Mouse (Mus musculus) cerebellum, adult 9-11 months (tissue): ENCODE data around the gene Sipa1.
A peak's percentile ranks its signal among the peaks of the same experiment; 100 is the strongest.

Experiments
- DNase-seq: peaks from one replicate; pipeline ENCODE4 v3.0.0; 2022

Gene Sipa1

DNA sequence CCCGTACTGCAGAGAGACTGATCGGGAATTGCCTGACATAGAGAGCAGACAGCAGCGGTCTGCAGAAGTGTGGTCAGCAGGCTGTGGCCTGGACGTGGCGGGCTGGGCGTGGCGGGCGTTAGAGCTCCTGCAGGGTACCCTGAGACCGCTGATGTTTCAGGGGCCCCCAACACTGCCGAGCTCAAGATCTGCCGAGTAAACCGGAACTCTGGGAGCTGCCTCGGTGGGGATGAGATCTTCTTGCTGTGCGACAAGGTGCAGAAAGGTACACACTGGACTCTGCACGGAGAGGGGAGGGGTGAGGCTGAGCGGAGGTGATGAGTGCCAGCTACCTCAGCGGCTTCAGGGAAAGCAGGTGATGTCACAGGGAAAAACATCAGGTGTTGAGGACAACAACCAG, 22.5 kb downstream of the Sipa1 start:
- no peak for DNase-seq

DNA sequence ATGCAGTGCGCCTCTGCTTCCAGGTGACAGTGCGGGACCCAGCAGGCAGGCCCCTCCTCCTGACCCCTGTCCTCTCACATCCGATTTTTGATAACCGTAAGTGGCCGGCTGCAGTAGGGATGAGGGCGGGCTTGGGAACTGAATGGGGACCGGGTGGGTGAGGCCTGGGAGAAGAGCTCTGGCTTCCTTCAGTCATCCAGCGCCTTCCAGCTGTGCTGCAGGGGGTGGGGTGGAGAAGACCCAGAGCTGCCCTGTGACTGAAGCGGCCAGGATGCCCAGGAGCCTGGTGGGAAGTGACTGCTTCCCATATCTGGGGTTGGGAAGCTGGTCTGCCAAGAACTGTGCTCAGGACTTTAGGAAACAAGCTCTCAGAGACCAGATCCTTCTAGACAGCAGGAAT, 23.2 kb downstream of the Sipa1 start:
- DNase-seq = no peak

DNA sequence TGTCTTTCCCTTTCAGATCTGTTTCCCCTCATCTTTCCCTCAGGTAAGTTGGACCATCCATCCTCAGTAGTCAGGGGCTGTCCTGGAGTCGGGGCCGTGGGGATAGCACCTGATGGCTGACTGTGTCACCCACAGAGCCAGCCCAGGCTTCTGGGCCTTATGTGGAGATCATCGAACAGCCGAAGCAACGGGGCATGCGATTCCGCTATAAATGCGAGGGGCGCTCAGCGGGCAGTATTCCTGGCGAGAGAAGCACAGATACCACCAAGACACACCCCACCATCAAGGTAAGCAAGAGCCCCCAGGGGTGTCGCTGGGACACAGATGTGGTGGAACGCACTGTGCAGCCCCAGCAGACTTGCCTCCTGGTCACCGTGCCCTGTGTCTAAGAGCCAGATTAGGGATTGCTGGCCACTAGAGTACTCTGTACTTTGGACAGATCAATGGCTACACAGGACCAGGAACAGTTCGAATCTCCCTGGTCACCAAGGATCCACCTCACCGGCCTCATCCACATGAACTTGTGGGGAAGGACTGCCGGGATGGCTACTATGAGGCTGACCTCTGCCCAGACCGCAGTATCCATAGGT, 25.0 kb downstream of the Sipa1 start:
- no peak for DNase-seq

DNA sequence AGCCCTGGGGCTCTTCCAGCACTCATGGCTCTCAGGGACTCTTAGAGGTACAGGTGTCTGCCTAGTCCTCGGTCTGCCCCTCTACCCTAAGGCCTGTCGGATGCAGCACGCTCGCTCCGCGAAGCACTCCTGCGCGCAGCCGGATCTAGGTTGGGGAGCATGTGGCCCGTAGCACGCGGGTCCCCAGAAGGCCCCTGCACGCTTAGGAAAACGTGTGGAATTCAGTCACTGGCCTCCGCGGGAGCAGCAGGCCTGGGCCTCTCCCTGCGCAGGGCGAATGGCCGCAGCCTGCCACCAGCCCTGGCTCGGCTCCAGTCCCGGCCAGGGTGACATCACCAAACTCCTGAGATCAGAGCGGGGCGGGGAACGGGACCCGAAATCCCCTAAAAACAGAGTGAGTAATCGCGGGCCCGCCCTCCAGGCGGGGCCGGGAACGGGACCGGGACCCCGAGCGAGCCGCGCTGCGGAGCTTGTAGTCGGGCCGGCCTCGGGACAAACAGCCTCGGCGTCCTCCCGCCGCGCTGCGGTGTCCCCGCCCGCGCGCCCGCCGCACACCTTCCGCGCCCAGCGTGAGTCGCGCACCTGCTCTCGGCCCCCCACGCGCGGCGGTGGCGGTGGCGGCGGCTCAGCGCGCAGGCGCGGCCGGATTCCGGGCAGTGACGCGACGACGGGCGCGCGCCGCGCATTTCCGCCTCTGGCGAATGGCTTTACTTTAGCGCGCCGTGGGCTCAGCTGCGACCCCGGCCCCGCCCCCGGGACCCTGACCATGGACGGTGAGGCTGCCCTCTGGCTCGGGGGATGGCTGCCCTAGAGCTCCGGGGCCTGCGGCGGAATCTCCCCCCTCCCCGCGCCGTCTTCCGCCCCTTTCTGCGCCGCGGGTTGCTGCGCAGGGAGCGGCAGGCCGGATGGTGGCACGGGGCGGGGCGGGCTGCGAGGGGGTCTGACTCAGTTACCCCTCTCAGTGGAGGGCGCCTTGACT, 26.1 kb downstream of the Sipa1 start, which contains the start of gene Rela:
Gene Rela (plus strand): TSS at position 415 of the 979 bp plus-strand sequence.
- DNase-seq = peak; percentile 96

DNA sequence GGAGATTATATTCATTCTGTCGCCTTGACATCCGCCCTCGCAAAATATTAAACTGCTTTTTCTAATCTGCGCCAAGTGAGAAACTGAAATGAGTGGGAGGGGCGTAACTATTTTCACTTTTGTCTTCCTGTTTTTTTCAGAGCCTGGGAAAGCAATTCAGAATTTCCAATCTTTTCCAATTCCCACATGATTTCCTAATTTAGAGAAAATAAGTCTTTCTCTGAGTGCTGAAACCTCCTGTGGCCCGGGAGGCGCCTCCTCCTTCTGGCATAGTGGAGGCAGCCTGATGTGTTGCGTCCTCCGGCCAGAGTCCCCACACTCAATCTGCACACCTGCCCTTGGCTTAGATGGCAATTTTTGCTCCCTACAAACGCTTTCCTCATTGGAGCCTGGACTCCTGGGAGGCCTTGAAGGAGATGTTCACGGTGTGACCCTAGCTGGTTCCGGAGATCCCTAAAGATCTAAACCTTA, 26.9 kb downstream of the Sipa1 start:
- DNase-seq = no peak

DNA sequence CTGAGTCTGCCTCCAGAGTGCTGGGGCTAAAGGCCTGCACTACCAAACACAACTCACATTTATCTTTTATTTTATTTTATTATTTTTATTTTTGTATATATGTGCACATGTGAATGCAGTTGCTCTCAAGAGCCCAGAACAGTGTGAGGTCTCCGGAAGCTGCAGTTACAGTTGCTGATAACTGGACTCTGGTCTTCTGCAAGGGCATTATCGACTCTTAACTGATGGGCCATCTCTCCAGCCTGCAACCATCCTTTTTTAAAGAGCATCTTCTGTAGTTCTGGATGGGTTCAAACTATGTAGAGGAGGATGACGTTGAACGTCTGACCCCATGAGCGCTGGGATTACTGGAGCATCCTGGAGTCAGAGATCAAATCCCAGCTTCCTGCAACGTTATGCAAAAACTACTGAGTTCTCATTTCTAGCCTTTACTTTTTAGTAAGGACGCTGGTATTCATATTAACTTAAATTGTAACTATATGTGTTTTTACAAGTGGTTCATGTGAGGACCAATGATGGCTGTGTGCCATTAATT, 27.4 kb downstream of the Sipa1 start:
- no peak for DNase-seq

DNA sequence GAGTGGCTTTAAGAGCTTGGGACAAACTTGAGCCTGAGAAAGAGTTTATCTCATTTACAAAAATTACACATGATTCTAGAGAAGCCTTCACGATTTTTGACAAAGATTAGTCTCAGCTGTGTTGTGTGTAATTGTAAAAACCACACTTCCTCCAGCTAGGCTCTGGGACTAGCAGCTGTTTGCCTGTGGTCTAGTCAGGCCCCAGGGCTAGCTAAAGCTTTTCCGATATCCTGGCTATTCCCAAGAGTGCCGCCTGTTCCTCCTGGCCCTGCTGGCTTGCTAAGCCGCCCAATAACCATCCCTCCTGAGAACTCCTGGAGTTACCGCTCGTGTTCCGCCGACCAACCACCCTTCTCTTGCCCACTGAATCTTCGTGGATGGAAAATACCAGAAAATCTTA, 31.4 kb downstream of the Sipa1 start:
- DNase-seq = no peak

DNA sequence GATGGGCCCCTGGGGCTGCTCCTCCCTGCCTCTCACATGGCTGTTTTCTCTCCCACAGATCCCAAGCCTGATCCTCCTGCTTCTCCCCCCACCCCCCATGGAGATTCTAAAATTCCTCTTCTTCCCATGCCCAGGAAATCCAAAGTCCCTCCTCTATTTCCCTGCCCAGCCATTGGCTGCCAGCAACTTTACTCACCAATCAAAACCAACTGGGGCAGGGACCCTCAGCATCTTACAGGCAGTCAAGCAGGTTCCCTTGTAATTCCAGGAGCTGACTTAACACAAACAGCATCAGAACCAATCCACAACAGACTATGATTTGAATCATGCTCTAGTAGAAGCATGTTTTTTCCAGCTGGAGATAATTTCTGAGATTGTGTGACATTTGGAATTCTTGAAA, 33.6 kb downstream of the Sipa1 start:
- DNase-seq = no peak

DNA sequence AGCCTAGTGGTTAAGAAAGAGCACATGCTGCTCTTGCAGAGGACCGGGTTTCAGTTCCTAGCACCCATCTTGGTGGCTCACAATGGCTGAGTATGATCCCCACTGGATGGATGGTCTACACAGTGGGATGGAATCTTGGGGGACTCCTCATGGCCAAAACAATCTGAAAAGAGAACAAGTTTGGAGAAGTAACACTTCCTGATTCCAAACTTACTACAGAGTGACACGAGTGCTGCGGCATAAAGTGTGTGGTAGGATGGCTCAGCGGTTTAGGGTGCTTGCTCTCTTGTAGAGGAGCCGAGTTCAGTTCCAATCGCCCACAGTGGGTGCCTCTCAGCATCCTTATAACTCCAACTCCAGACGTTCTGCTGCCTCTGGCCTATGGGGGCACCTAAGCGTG, 38.2 kb downstream of the Sipa1 start:
- no peak for DNase-seq

DNA sequence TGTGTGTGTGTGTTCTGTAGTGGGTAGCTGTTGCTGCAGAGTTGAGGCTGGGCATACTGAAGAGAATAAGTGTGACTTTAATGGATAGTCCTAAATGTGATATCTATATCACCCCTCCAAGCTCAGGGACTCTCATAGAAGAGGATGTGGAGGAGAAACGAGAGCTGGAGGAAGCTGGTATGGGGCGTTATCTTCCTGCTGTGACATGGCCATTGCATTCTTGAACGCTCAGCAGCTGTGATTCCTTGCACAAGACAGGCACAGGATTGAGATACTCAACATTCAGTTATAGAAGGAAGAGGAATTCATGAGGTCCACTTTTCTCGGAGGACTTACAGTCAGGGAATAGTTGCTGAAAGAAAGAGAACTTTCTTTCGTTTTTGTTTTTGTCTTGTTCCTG, 41.6 kb downstream of the Sipa1 start:
- no peak for DNase-seq

DNA sequence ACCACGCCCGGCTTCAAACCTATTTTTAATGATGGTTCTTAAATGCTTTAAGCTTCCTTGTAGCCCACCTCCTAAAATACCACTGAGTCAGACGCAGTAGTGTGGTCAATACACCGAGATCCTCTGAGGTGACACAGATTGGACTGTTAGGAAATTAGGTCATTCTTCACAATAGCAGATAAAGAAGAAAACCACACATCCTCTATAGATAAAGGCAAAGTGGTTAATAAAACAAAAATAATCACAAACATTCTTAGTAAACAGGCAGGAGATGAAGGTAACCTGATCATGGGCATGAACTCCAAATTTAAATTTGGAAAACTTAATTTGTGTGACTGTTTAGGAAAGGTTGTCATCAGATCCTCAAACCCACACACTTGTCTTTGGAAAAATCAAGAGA, 43.5 kb downstream of the Sipa1 start:
- no peak for DNase-seq

DNA sequence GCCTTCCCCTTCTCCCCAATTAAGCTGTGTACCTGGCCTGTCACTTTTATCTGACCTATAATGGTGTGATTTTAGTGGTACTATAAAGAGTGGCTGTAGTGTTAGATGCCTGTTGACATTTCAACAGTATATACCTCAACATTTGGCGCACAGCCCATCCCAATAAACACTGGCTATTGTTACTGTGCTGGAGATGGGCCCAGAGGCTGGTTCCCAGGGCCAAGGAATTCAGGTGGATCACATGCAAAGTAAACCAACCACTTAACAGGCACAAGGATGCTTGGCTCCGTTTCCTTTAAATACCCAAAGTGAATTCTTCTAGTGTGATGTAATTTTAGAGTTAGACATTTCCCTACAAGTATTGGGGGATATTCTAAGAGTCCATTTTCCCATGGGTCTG, 48.6 kb downstream of the Sipa1 start:
- no peak for DNase-seq

DNA sequence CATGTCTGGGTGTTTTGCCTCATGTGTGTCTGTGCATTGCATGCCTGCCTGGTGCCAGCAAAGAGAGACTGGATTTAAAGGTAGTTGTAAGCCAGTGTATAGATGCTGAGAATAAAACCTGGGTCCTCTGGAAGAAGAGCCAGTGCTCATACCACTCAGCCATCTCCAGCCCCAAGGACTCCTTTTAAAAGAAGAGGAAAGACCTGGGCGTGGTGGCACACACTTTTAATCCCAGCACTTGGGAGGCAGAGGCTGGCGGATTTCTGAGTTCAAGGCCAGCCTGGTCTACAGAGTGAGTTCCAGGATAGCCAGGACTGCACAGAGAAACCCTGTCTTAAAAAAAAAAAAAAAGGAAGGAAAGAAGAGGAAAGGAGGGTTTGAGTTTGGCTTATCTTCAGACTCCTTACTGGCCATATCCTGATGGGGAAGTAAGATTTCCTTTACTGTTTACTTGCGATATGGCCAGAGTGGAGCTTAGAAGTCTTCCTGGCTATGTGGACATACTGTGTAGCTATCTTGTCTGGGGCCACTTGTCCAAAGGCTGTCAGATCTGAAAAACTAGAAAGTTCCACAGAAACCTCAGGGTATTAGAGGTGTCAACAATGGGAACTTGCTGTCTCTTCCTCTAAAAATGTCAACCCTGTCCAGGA, 50.6 kb downstream of the Sipa1 start:
- no peak for DNase-seq

DNA sequence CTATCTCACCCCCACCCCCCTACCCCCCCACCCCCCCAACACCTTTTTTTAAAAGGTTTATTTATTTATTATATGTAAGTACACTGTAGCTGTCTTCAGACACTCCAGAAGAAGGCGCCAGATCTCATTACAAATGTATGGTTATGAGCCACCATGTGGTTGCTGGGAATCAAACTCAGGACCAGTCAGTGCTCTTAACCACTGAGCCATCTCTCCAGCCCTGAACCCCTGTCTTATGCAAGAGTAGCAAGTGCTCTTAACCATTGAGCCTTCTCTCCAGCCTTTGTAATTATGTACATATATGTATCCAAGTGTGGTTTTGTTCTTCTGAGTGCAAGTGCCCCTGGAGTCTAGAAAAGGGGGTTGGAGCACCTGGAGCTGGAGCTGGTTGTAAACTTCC, 51.5 kb downstream of the Sipa1 start:
- no peak for DNase-seq

DNA sequence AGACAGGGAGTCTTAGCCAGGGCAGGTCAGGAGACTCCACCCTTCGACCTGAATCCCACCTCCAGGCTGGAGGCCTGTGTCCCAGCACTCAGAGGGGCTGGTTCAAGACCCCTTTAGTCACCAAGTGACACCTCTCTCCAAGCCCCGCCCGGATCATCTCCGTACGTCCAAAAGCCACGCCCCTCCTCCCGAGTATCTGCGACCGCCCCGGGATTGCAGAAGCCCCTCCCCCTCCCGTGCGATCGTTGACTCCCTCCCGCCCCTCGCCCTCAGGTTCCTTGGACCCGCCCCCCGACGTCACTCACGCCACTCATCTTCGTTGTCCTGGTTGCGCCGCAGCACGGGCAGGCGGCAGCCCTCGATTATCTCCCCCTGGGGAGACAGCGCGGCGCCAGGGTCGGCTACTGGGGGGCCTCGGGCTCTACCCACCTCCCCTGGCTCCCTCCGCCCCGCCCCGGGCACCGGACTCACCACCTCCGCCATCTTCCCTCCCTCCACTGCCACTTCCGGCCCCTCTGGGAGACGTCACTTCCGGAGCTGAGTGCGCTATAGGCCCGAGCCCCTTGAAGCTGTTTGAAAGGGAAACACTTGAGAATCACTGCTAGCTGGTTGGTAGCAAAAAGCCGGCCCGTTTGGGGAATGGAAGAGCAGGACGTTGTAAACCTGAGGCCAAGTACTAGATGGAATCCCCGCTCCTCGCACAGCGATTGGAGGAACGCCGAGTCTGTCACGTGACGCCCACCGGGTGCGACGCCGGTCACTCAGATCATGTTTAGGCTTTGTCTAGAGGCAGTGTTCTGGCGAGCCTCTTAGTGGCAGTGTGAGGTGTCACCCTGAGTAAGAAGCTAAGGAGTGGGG, 53.7 kb downstream of the Sipa1 start, which contains the start of gene Kat5:
Gene Kat5 (minus strand): TSS at position 691 of the 858 bp plus-strand sequence.
- peak; percentile 94 for DNase-seq

DNA sequence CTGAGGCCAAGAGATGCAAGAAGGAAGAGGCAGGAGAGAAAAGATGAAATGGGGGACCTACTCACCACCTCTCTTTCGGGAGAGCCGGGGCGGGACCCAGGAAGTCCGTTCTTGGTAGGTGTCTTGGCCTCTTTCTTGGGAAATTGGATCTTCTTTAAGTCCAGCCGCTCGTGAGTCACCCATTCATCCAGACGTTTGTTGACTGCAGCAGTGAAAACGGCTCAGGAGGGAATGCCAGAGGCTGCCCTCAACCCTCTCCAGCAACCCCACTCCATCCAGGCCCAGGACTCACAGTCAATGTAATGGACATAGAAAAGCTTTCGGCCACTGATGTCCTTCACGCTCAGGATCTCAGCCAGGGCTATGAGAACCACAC, 54.3 kb downstream of the Sipa1 start:
- no peak for DNase-seq

DNA sequence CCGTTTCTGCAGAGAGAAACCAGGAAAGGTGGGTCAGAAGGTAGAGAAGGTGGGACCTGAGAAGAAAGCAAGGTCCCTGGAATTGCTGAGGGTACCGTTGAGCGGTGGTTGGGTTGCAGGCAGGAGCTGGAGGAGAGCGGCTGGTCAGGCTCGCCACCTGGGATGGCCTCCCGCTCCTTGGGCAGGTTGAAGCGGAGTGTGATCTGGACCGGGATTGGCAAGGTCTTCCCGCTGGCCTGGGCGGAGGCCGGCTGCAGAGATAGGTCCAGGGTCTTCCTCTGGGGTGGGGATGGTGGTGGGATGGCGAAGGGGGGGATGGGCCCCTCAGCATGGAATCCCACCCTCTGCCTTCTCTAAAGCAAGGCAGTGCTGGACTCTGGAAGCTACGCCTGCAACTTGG, 54.8 kb downstream of the Sipa1 start:
- no peak for DNase-seq

DNA sequence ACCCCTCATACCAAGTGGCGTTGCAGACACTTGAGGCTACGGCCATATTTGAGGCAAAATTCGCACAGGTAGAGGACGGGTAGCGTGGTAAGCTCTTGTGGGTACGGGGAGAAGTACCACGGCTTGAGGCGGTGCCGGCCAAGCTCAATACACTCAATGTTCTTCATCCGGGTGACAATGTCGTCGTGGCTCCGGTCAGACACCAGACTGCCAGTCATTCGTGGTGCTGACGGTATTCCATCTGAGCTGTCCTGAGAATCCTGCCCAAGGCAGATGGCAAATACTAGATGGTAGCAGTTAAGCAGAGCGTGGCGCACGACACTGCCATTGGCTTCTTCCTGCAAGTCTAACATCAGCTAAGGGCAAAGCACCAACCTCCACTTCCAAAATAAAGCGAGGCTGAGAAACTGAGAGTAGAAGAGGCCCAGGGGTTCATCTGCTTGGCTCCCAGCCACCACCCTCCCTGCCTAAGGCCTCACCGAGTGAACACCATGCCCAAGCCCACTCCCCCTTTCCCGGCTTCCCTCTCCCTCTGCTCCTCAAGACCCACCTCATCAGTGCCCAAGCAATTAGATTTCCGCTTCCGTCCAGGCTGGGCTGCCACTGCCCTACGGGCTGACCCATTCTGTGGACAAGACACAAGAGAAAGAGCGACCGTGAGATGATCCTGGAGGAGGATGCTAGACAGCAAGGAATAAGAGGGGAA, 55.6 kb downstream of the Sipa1 start:
- no peak for DNase-seq

DNA sequence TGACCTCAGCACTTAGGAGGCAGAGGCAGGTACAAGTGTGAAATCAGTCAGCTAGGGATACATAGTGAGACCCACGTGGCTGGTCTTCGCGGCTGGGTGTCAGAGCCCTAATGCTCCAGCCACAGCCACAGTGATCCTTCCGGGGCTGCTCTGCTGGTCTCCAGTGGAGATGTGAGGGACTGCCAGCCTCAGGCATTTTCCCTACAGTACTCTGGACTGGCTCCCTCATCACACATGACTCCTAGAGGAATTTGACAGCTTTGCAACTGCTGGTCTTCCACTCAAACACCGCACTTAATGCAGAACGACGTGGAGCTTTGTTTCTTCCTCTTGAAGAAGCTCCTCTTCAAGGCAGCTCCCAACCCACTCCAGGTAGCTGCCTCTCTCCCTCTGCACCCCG, 57.3 kb downstream of the Sipa1 start:
- no peak for DNase-seq

DNA sequence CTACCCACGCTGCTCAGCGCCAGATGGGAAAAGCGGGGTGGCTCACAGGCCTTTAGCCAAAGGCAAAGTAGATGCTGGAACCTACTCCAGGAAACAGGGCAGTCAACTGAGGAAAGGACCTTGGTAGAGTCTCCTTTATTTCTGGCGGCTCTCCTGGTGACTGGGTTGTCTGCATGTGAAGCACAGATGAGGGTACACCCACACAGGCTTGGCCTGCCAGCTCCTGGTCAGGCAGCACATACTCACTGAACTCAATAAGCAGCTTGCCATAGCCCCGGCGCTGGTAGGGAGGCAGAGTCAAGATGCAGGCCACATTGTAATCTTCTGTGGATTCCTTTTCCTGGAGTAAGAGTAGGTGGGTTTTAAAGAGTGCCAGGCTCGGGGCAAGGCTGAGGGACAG, 58.4 kb downstream of the Sipa1 start:
- DNase-seq = no peak

DNA sequence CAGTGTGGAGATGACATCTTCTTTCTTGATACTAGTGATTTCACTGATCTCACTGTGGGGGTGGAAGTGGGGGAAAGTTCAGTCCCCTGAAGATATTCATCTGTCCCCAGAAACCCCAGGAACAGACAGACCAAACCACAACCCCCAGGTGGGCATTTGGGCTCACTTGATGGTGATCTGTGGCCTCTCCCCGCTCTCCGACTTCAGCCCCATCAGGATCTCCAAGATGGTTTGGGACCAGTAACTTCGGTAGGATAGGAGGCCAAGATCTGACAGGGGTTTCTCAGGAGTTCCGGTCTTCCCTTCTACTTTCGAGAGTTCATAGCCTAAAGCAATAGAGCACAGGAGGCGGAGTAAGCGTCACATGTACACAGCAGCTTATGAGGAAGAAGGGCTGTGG, 59.8 kb downstream of the Sipa1 start:
- DNase-seq = no peak
